26 mouse cellular contexts compared by ENCODE assay signal in genomic region chr7:89564569-89564968, GRCm38 (mm10). TPM values are rescaled to one million over a fixed set of nuclear protein-coding genes. Genes with fewer than 3 reads are reported as not detected.
DNase-seq lines count a peak whose midpoint lies in the region; ATAC-seq and TF ChIP-seq lines count a peak whose summit lies in the region.
"Had no signal": no experiment of that assay in that cellular context is flagged by ENCODE, and none has a peak within 500 bp of the region (broad histone marks: within the 10 kb centered on the region; RNA-seq: fewer than 3 reads in every experiment).

No protein-coding gene starts in this region.

- peak overlapping the region; percentile 70; the same call in 1 of the 2 replicates for H3K27ac ChIP-seq in left cerebral cortex, adult 2 months
- H3K27ac ChIP-seq in embryonic fibroblast, embryonic 13.5 days (ENCODE audit: insufficient read depth, low read length): peak overlapping the region; percentile 88
- H3K27ac ChIP-seq: embryonic facial prominence, embryonic 10.5 days; embryonic facial prominence, embryonic 12.5 days; forebrain, embryonic 10.5 days; forebrain, embryonic 12.5 days had no signal

- peaks cover 17% of the 10 kb centered on the region for H3K4me1 ChIP-seq in embryonic fibroblast, embryonic 13.5 days (ENCODE audit: control insufficient read depth, insufficient read depth, low read length)
- H3K4me1 ChIP-seq: embryonic facial prominence, embryonic 10.5 days; embryonic facial prominence, embryonic 12.5 days; forebrain, embryonic 10.5 days; forebrain, embryonic 12.5 days had no signal

- H3K4me3 ChIP-seq in left cerebral cortex, adult 2 months: no peak overlapping the region
- no peak overlapping the region for H3K4me3 ChIP-seq in embryonic fibroblast, embryonic 13.5 days (ENCODE audit: insufficient read depth, low read length)
- H3K4me3 ChIP-seq: embryonic facial prominence, embryonic 10.5 days; embryonic facial prominence, embryonic 12.5 days; erythroblast, embryonic 14.5 days; forebrain, embryonic 10.5 days; forebrain, embryonic 12.5 days had no signal

- TF ChIP-seq POLR2A in embryonic fibroblast, embryonic 13.5 days (IDR thresholded peaks at IDR 0.05; ENCODE audit: low read depth, low read length): no peak

- intact Hi-C loops in left cerebral cortex, adult 2 months (cut with DNase I): loop anchor here (5.0 kb wide), 3 partner anchors 67 to 108 kb away; partner anchors contain the start of gene Me3
- intact Hi-C loops in left cerebral cortex, postnatal 14 days (cut with DNase I): no loop called here

- TF ChIP-seq CTCF in left cerebral cortex, adult 2 months (IDR thresholded peaks at IDR 0.05): no peak
- no peak for TF ChIP-seq CTCF in embryonic fibroblast, embryonic 13.5 days (IDR thresholded peaks at IDR 0.05; ENCODE audit: borderline replicate concordance, insufficient read depth, low read length)

- no peak for DNase-seq in left cerebral cortex, adult 2 months (ENCODE audit: extremely low spot score in 1 of 2, low spot score in 2 of 2)
- DNase-seq in left cerebral cortex, postnatal 14 days (ENCODE audit: low spot score in 2 of 2): no peak
- peak; percentile 54 for DNase-seq in 416B (ENCODE audit: low read depth)
- no peak for DNase-seq in kidney, adult 8-10 months
- no peak for DNase-seq in kidney, postnatal 10 days
- DNase-seq in frontal cortex, adult 2 months (ENCODE audit: extremely low spot score in 1 of 2, low spot score in 1 of 2): no peak
- DNase-seq: adrenal gland, postnatal 10 days; adrenal gland, postnatal 25 days; cerebellum, adult 11 months; cerebellum, adult 18-20 months; cerebellum, adult 8-10 months; cerebellum, adult 9-11 months; cerebellum, postnatal 14 days; cerebellum, postnatal 36 days had no signal

- 0 out of 2 replicates have a peak, but pooled peaks have one; percentile 39 for ATAC-seq in megakaryocyte progenitor cell, adult 5-6 weeks (replicated peaks; ENCODE audit: poor library complexity)
- ATAC-seq: activated CD4-positive, CD25-positive, alpha-beta regulatory T cell, adult 4 months; forebrain, embryonic 14.5 days; forebrain, embryonic 16.5 days; Patski had no signal

RNA-seq across cellular contexts. Expression of gene Prss23, which starts 37.6 kb away (rescaled TPM):
- total RNA-seq in left cerebral cortex, adult 2 months (2021): 10 to 100 TPM; 17.4 to 20.6 TPM
- total RNA-seq in left cerebral cortex, postnatal 14 days (2021): 10 to 100 TPM in 1 of 2 experiments, 1 to 10 TPM in 1; 8.3 to 12.4 TPM
- polyA plus RNA-seq in embryonic fibroblast, embryonic 13.5 days (2011; ENCODE audit: insufficient read length, low read depth, missing spikeins): 494 and 721 TPM in 2 replicates
- total RNA-seq in megakaryocyte progenitor cell, adult 5-6 weeks (2015): not detected in 2 replicates
- total RNA-seq in megakaryocyte progenitor cell, adult 5-6 weeks (2017): not detected in 2 replicates
- polyA plus RNA-seq in frontal cortex, adult 2 months (2012; rRNA removed): 68.7 and 101 TPM in 2 replicates
- total RNA-seq: MEL had no signal
- polyA plus RNA-seq: activated CD4-positive, CD25-positive, alpha-beta regulatory T cell, adult 4 months; erythroblast, embryonic 14.5 days had no signal

Comparison
In these comparisons a context has a peak if more than half of its experiments do, and no peak if none do; other contexts are left out.
1. RNA of gene Prss23, which starts 37.6 kb away (total RNA-seq): 17.4 to 20.6 TPM in left cerebral cortex, adult 2 months and 8.3 to 12.4 TPM in left cerebral cortex, postnatal 14 days; not detected in megakaryocyte progenitor cell, adult 5-6 weeks; every median in the first group is over 4 times any median in the second.